Mouse (Mus musculus): ENCODE data around the gene Ifrd2.

- no peak for TF ChIP-seq CTCF (IDR thresholded peaks at IDR 0.05; ENCODE audit: borderline replicate concordance, insufficient read depth, low read length)
- TF ChIP-seq POLR2A (IDR thresholded peaks at IDR 0.05; ENCODE audit: low read depth, low read length): no peak
Observed at GRCm38 (mm10) chr9:107549297-107550074, 38.0 kb upstream of the Ifrd2 start.
